Mouse (Mus musculus) urinary bladder, postnatal 0 days (tissue): Measurements from ENCODE around the gene Erich6. TPM values are rescaled to one million over a fixed set of nuclear protein-coding genes. Genes with fewer than 3 reads are reported as not detected.

ENCODE experiments used
- polyA plus RNA-seq: library from polyadenylated mRNA; unstranded; fragments of >200 nt; fragmentation: Nextera tagmentation; extraction: Ambion mirVana; gene quantifications from 2 replicates; pipeline ENCODE4 v1.2.1, GENCODE M21; 2015

Gene Erich6
- polyA plus RNA-seq = not detected in 2 replicates

GRCm38 (mm10) chr3:58636406-58637295 is at the start of gene Erich6:
TSS of gene Erich6 (minus strand) at chr3:58637207.

GRCm38 (mm10) chr3:58576137-58577066 is 60.6 kb downstream of the Erich6 start, which contains the start of gene Selenot:
TSS of gene Selenot (plus strand) at chr3:58576636.

Other genes with a start within 250 kb of the Erich6 start
- 13.8 and 19.7 TPM in 2 replicates for gene Tsc22d2, start 222.5 kb downstream of the Erich6 start, polyA plus RNA-seq
- 29.4 and 34.0 TPM in 2 replicates for gene Eif2a, start 111.4 kb downstream of the Erich6 start, polyA plus RNA-seq
- 126 and 153 TPM in 2 replicates for gene Serp1, start 111.3 kb downstream of the Erich6 start, polyA plus RNA-seq
- gene Selenot, start 60.6 kb downstream of the Erich6 start, polyA plus RNA-seq = 12.6 and 16.3 TPM in 2 replicates
- 5.4 and 5.8 TPM in 2 replicates for gene Siah2, start 55.2 kb upstream of the Erich6 start, polyA plus RNA-seq
- not detected in 2 replicates for gene Mindy4b-ps, start 185.1 kb upstream of the Erich6 start, polyA plus RNA-seq
- not detected in 2 replicates for gene Clrn1, start 248.1 kb upstream of the Erich6 start, polyA plus RNA-seq